Mouse (Mus musculus) spleen, adult 2 months (tissue): ENCODE data around the gene Vrtn. TPM values are rescaled to one million over a fixed set of nuclear protein-coding genes. Genes with fewer than 3 reads are reported as not detected.

Experiments
- DNase-seq, 2 experiments: peaks; one replicate each; pipeline versions ENCODE4 v3.0.0 to v3.0.0-alpha.2; 2012 to 2021; ENCODE audit warnings: low spot score in 2 of 2, low read depth in 1 of 2
- H3K27ac ChIP-seq: fragments of 200-500 bp; 2 replicates; pipeline ENCODE4 v1.5.1; 2012; ENCODE audit warnings: low read length, inconsistent platforms; ENCODE audit not compliant: insufficient read depth
- H3K27me3 ChIP-seq: fragments of 200-500 bp; 2 replicates; pipeline ENCODE4 v1.6.1; 2012; ENCODE audit warnings: mild to moderate bottlenecking, moderate library complexity, low read length, inconsistent platforms; ENCODE audit not compliant: control insufficient read depth, insufficient read depth
- H3K36me3 ChIP-seq: fragments of 200-500 bp; 2 replicates; pipeline ENCODE4 v1.6.1; 2012; ENCODE audit warnings: mild to moderate bottlenecking, low read length, inconsistent platforms; ENCODE audit not compliant: control insufficient read depth, insufficient read depth
- H3K4me1 ChIP-seq: fragments of 200-500 bp; 2 replicates; pipeline ENCODE4 v1.6.1; 2011; ENCODE audit warnings: inconsistent platforms; ENCODE audit not compliant: control insufficient read depth, insufficient read depth, insufficient read length
- H3K4me3 ChIP-seq: fragments of 200-500 bp; 2 replicates; pipeline ENCODE4 v1.5.1; 2011; ENCODE audit warnings: mild to moderate bottlenecking, inconsistent platforms; ENCODE audit not compliant: insufficient read depth, insufficient read length; ENCODE audit errors: extremely low read depth
- CTCF ChIP-seq: fragments of 200-500 bp; IDR thresholded peaks from 2 replicates; pipeline ENCODE4 v1.5.1; 2011; ENCODE audit warnings: mild to moderate bottlenecking, inconsistent platforms; ENCODE audit not compliant: insufficient read depth, insufficient read length, insufficient replicate concordance; ENCODE audit errors: extremely low read depth
- POLR2A ChIP-seq: fragments of 200-500 bp; IDR thresholded peaks from 2 replicates; pipeline ENCODE4 v1.6.1; 2011; ENCODE audit warnings: low read depth, low read length, inconsistent platforms
- WGBS: fragments of 180-500 bp; shearing (Covaris S2); methylation state at CpG from one replicate; pipeline ENCODE4 v1.1.7; 2018; 5-methylcytosine and 5-hydroxymethylcytosine counted together
- polyA plus RNA-seq: library from polyadenylated mRNA; depleted of rRNA; stranded (reverse); fragments of >200 nt; gene quantifications from 2 replicates; pipeline ENCODE4 v1.2.3, GENCODE M21; 2012

Gene Vrtn
- polyA plus RNA-seq, 1 experiment = not detected

GRCm38 (mm10) chr12:84614524-84614923 lies 26.3 kb upstream of the Vrtn start:
- TF ChIP-seq POLR2A = no peak
- TF ChIP-seq CTCF = no peak
- no peaks in the 10 kb centered on the region for H3K4me1 ChIP-seq
- no peaks in the 10 kb centered on the region for H3K27me3 ChIP-seq
- no peaks in the 10 kb centered on the region for H3K36me3 ChIP-seq
- DNase-seq = no peak
- no peak overlapping the region for H3K27ac ChIP-seq
- H3K4me3 ChIP-seq = no peak overlapping the region
- WGBS = 81% methylated on average over 7 of the region's 7 CpGs

- DNase-seq = peak; percentile 76 to 95
- H3K36me3 ChIP-seq = no peaks in the 10 kb centered on the region
- no peaks in the 10 kb centered on the region for H3K4me1 ChIP-seq
- peak within 1 kb of the TSS; percentile 45 for H3K27ac ChIP-seq
- TF ChIP-seq CTCF (peak; percentile 57; the same call in 1 of the 2 replicates), POLR2A (peak; percentile 79)
- H3K4me3 ChIP-seq = peak within 1 kb of the TSS; percentile 98
- H3K27me3 ChIP-seq = no peaks in the 10 kb centered on the region
- WGBS = under 1% methylated on average over 34 of the region's 34 CpGs
Measured at GRCm38 (mm10) chr12:84616977-84617630, 23.7 kb upstream of the Vrtn start, which contains the start of gene Abcd4. TSS of gene Abcd4 (minus strand) at chr12:84617413.

GRCm38 (mm10) chr12:84617663-84618062 lies 23.2 kb upstream of the Vrtn start:
- H3K27ac ChIP-seq = no peak overlapping the region

GRCm38 (mm10) chr12:84620975-84621374 lies 19.8 kb upstream of the Vrtn start:
- Histone ChIP-seq H3K36me3 (no peaks in the 10 kb centered on the region), H3K4me3 (no peak overlapping the region), H3K27me3 (0 out of 2 replicates have a peak, but pooled peaks cover 3% of the 10 kb centered on the region), H3K27ac (no peak overlapping the region), H3K4me1 (no peaks in the 10 kb centered on the region)
- DNase-seq = no peak
- TF ChIP-seq CTCF (no peak), POLR2A (no peak)

More at GRCm38 (mm10) chr12:84617663-84618062, 23.2 kb upstream of the Vrtn start:
- DNase-seq = no peak
- no peaks in the 10 kb centered on the region for H3K27me3 ChIP-seq
- no peaks in the 10 kb centered on the region for H3K36me3 ChIP-seq
- TF ChIP-seq POLR2A (no peak), CTCF (no peak)
- H3K4me3 ChIP-seq = peak overlapping the region; percentile 98
- no peaks in the 10 kb centered on the region for H3K4me1 ChIP-seq
- 8% methylated on average over 10 of the region's 10 CpGs for WGBS

- 43% methylated on average over 8 of the region's 8 CpGs for WGBS
- TF ChIP-seq POLR2A (no peak), CTCF (no peak)
- Histone ChIP-seq H3K27ac (no peak overlapping the region), H3K4me1 (no peaks in the 10 kb centered on the region), H3K36me3 (no peaks in the 10 kb centered on the region), H3K27me3 (0 out of 2 replicates have a peak, but pooled peaks cover 3% of the 10 kb centered on the region), H3K4me3 (no peak overlapping the region)
- DNase-seq = no peak
Measured at GRCm38 (mm10) chr12:84624601-84625000, 16.2 kb upstream of the Vrtn start.

- H3K36me3 ChIP-seq = no peaks in the 10 kb centered on the region
- WGBS = 17% methylated on average over 9 of the region's 9 CpGs
Measured at GRCm38 (mm10) chr12:84625116-84625515, 15.7 kb upstream of the Vrtn start.

GRCm38 (mm10) chr12:84631867-84632266 lies 9.0 kb upstream of the Vrtn start:
- Histone ChIP-seq H3K27me3 (no peaks in the 10 kb centered on the region), H3K4me1 (no peaks in the 10 kb centered on the region), H3K4me3 (no peak overlapping the region), H3K27ac (no peak overlapping the region), H3K36me3 (no peaks in the 10 kb centered on the region)
- 76% methylated on average over 3 of the region's 3 CpGs for WGBS
- DNase-seq = no peak
- no peak for TF ChIP-seq CTCF
- TF ChIP-seq POLR2A = no peak

More at GRCm38 (mm10) chr12:84625116-84625515, 15.7 kb upstream of the Vrtn start:
- H3K27me3 ChIP-seq = 0 out of 2 replicates have a peak, but pooled peaks cover 3% of the 10 kb centered on the region
- DNase-seq = no peak
- TF ChIP-seq POLR2A (no peak), CTCF (no peak)
- H3K4me1 ChIP-seq = no peaks in the 10 kb centered on the region
- no peak overlapping the region for H3K4me3 ChIP-seq
- H3K27ac ChIP-seq = no peak overlapping the region
